In genomic region chr8:70211275-70211674, GRCm38 (mm10) we compare ENCODE assay signal across 8 mouse cellular contexts. TPM values are rescaled to one million over a fixed set of nuclear protein-coding genes. Genes with fewer than 3 reads are reported as not detected.
DNase-seq lines count a peak whose midpoint lies in the region; ATAC-seq and TF ChIP-seq lines count a peak whose summit lies in the region.

No protein-coding gene starts in this region.

- H3K9me3 ChIP-seq in heart, postnatal 0 days (replicated peaks; ENCODE audit: control insufficient read depth, low read length), result no peaks in the 10 kb centered on the region
- no peaks in the 10 kb centered on the region for H3K9me3 ChIP-seq in MEL (replicated peaks; ENCODE audit: insufficient read depth, low read length)
- no peaks in the 10 kb centered on the region for H3K9me3 ChIP-seq in hindbrain, embryonic 13.5 days
- no peaks in the 10 kb centered on the region for H3K9me3 ChIP-seq in midbrain, embryonic 13.5 days

- no peaks in the 10 kb centered on the region for H3K27me3 ChIP-seq in heart, postnatal 0 days (ENCODE audit: control insufficient read depth, insufficient read depth, low read length)
- no peaks in the 10 kb centered on the region for H3K27me3 ChIP-seq in MEL (ENCODE audit: control insufficient read depth in 1 of 2, insufficient read depth in 2 of 2, low read length in 2 of 2)
- peaks cover 27% of the 10 kb centered on the region for H3K27me3 ChIP-seq in hindbrain, embryonic 13.5 days
- peaks cover 21% of the 10 kb centered on the region for H3K27me3 ChIP-seq in midbrain, embryonic 13.5 days

- peak overlapping the region; percentile 95 for H3K4me2 ChIP-seq in heart, postnatal 0 days (ENCODE audit: low read depth, low read length)
- H3K4me2 ChIP-seq in hindbrain, embryonic 13.5 days, result peak overlapping the region; percentile 94
- peak overlapping the region; percentile 92 for H3K4me2 ChIP-seq in midbrain, embryonic 13.5 days (replicated peaks)

- TF ChIP-seq CTCF in heart, postnatal 0 days (IDR thresholded peaks at IDR 0.05; ENCODE audit: low read depth), result no peak
- TF ChIP-seq CTCF in MEL (IDR thresholded peaks at IDR 0.05 in 2 of 3, conservative IDR thresholded peaks at IDR 0.05 in 1 of 3; ENCODE audit: control insufficient read depth in 1 of 3, insufficient read depth in 1 of 3, low read depth in 2 of 3, low read length in 3 of 3, poor library complexity in 1 of 3, severe bottlenecking in 1 of 3), result no peak

- WGBS in heart, postnatal 0 days, result 74% methylated on average over 1 of the region's 1 CpGs
- WGBS in hindbrain, embryonic 13.5 days, result 91% methylated on average over 1 of the region's 1 CpGs
- 71% methylated on average over 1 of the region's 1 CpGs for WGBS in midbrain, embryonic 13.5 days

- peaks cover 25% of the 10 kb centered on the region for H3K79me2 ChIP-seq in MEL (ENCODE audit: control insufficient read depth, insufficient read depth, low read length, poor library complexity)

- intact Hi-C loops in heart, postnatal 14 days (cut with DNase I), result no loop called here

- H3K36me3 ChIP-seq in heart, postnatal 0 days (replicated peaks; ENCODE audit: control insufficient read depth, insufficient read depth, low read length), result no peaks in the 10 kb centered on the region
- peaks cover 0 to 30% of the 10 kb centered on the region in 2 experiments; a peak in 2 of 4 replicates for H3K36me3 ChIP-seq in MEL (ENCODE audit: control insufficient read depth in 1 of 2, insufficient read depth in 2 of 2, low read length in 2 of 2)
- no peaks in the 10 kb centered on the region for H3K36me3 ChIP-seq in hindbrain, embryonic 13.5 days
- H3K36me3 ChIP-seq in midbrain, embryonic 13.5 days, result no peaks in the 10 kb centered on the region

- peaks cover 26% of the 10 kb centered on the region; the same call in 1 of the 2 replicates for H3K4me1 ChIP-seq in heart, postnatal 0 days (ENCODE audit: control insufficient read depth, insufficient read depth)
- H3K4me1 ChIP-seq in MEL (ENCODE audit: control insufficient read depth in 1 of 2, insufficient read depth in 2 of 2, low read length in 2 of 2), result peaks cover 11 to 39% of the 10 kb centered on the region in 2 experiments
- peaks cover 13% of the 10 kb centered on the region for H3K4me1 ChIP-seq in hindbrain, embryonic 13.5 days (replicated peaks)
- peaks cover 19% of the 10 kb centered on the region for H3K4me1 ChIP-seq in midbrain, embryonic 13.5 days (replicated peaks)

- peak overlapping the region; percentile 92 for H3K27ac ChIP-seq in heart, postnatal 0 days (ENCODE audit: low read depth)
- no peak overlapping the region for H3K27ac ChIP-seq in MEL (ENCODE audit: control insufficient read depth, low read depth, low read length)
- H3K27ac ChIP-seq in hindbrain, embryonic 13.5 days, result no peak overlapping the region
- H3K27ac ChIP-seq in midbrain, embryonic 13.5 days, result no peak overlapping the region

- no peak for ATAC-seq in heart, postnatal 0 days (ENCODE audit: insufficient read depth, low read depth)
- no peak for ATAC-seq in hindbrain, embryonic 13.5 days (ENCODE audit: low FRiP score)
- no peak for ATAC-seq in midbrain, embryonic 13.5 days

- no peak for DNase-seq in heart, postnatal 0 days (ENCODE audit: low spot score)
- DNase-seq in heart, postnatal 14 days, result no peak
- DNase-seq in MEL (ENCODE audit: low read depth, low spot score), result peak; percentile 16
- no peak for DNase-seq in layer of hippocampus, adult 11-12 months (ENCODE audit: low spot score)
- DNase-seq in layer of hippocampus, adult 8-10 months (ENCODE audit: low spot score in 2 of 2), result no peak
- DNase-seq in left cerebral cortex, adult 9 months (ENCODE audit: low spot score in 2 of 2), result no peak

- no peak for TF ChIP-seq POLR2A in MEL (IDR thresholded peaks at IDR 0.05; ENCODE audit: control insufficient read depth in 1 of 2, insufficient read depth in 1 of 2, low read depth in 1 of 2, low read length in 2 of 2, poor library complexity in 1 of 2)

- no peak for TF ChIP-seq RAD21 in MEL (IDR thresholded peaks at IDR 0.05; ENCODE audit: low read depth, low read length)

- TF ChIP-seq EP300 in heart, postnatal 0 days (IDR thresholded peaks at IDR 0.05; ENCODE audit: low read depth), result no peak
- no peak for TF ChIP-seq EP300 in MEL (IDR thresholded peaks at IDR 0.05; ENCODE audit: low read depth in 1 of 2, low read length in 2 of 2)

- H3K9ac ChIP-seq in heart, postnatal 0 days (replicated peaks; ENCODE audit: low read depth, low read length), result peak overlapping the region; percentile 70
- peak overlapping the region; percentile 79 for H3K9ac ChIP-seq in MEL (ENCODE audit: control insufficient read depth, low read depth, low read length, poor library complexity, severe bottlenecking)
- peak overlapping the region; percentile 83 for H3K9ac ChIP-seq in hindbrain, embryonic 13.5 days
- H3K9ac ChIP-seq in midbrain, embryonic 13.5 days (replicated peaks), result peak overlapping the region; percentile 72

- H3K4me3 ChIP-seq in heart, postnatal 0 days (ENCODE audit: low read depth, low read length), result peak overlapping the region; percentile 74
- H3K4me3 ChIP-seq in MEL (ENCODE audit: control insufficient read depth in 1 of 2, insufficient read depth in 1 of 2, low read depth in 2 of 2, low read length in 2 of 2), result peak overlapping the region; percentile 83 to 86
- peak overlapping the region; percentile 71 for H3K4me3 ChIP-seq in hindbrain, embryonic 13.5 days
- peak overlapping the region; percentile 63 for H3K4me3 ChIP-seq in midbrain, embryonic 13.5 days (replicated peaks)

TF ChIP-seq in MEL, 35 proteins besides CTCF, POLR2A, EP300 and RAD21:
- TF ChIP-seq GABPA (IDR thresholded peaks at IDR 0.05; ENCODE audit: low read depth, low read length), result no peak
- no peak for TF ChIP-seq HCFC1 (IDR thresholded peaks at IDR 0.05; ENCODE audit: low read depth, low read length)
- no peak for TF ChIP-seq POLR2AphosphoS5 (IDR thresholded peaks at IDR 0.05; ENCODE audit: borderline replicate concordance, low read depth, low read length)
- TF ChIP-seq TCF12 (IDR thresholded peaks at IDR 0.05; ENCODE audit: low read depth, low read length), result no peak
- no peak for TF ChIP-seq UBTF (IDR thresholded peaks at IDR 0.05; ENCODE audit: borderline replicate concordance, insufficient read depth, low read depth, low read length)

RNA-seq across cellular contexts. Expression of gene Slc25a42, which starts 0.8 kb away (rescaled TPM):
- 20.6 and 29.1 TPM in 2 replicates for total RNA-seq in heart, postnatal 0 days (2014; rRNA removed; ENCODE audit: low replicate concordance)
- polyA plus RNA-seq in heart, postnatal 0 days (2015; fragmentation: Nextera tagmentation; extraction: Ambion mirVana), result 16.5 and 19.1 TPM in 2 replicates
- 10 to 100 TPM; 46.4 to 55.4 TPM for total RNA-seq in heart, postnatal 14 days (2021)
- total RNA-seq in MEL (2012; rRNA removed), result 4.4 and 5.2 TPM in 2 replicates
- 10 to 100 TPM in 1 of 2 experiments, not detected in 1; 12.1 TPM for polyA plus RNA-seq in MEL (2012; ENCODE audit: insufficient read depth in 1 of 2, insufficient read length in 2 of 2, low read depth in 1 of 2, low replicate concordance in 2 of 2, missing spikeins in 1 of 2)
- 5.3 and 5.4 TPM in 2 replicates for polyA plus RNA-seq in hindbrain, embryonic 13.5 days (2015; fragmentation: Nextera tagmentation; extraction: Ambion mirVana)
- 4.3 and 4.4 TPM in 2 replicates for polyA plus RNA-seq in midbrain, embryonic 13.5 days (2015; fragmentation: Nextera tagmentation; extraction: Ambion mirVana)
- 10 to 100 TPM; 32.9 to 55.2 (median 45.8) TPM for total RNA-seq in layer of hippocampus, adult 8-10 months (2022)

RNA-seq across cellular contexts. Expression of gene Sugp2, which starts 22.8 kb away (rescaled TPM):
- total RNA-seq in heart, postnatal 0 days (2014; rRNA removed; ENCODE audit: low replicate concordance), result 32.0 and 48.7 TPM in 2 replicates
- 14.5 and 15.5 TPM in 2 replicates for polyA plus RNA-seq in heart, postnatal 0 days (2015; fragmentation: Nextera tagmentation; extraction: Ambion mirVana)
- total RNA-seq in heart, postnatal 14 days (2021), result 10 to 100 TPM; 40.2 to 44.7 TPM
- 23.9 and 25.3 TPM in 2 replicates for total RNA-seq in MEL (2012; rRNA removed)
- polyA plus RNA-seq in MEL (2012; ENCODE audit: insufficient read depth in 1 of 2, insufficient read length in 2 of 2, low read depth in 1 of 2, low replicate concordance in 2 of 2, missing spikeins in 1 of 2), result 10 to 100 TPM in 1 of 2 experiments, not detected in 1; 27.4 TPM
- polyA plus RNA-seq in hindbrain, embryonic 13.5 days (2015; fragmentation: Nextera tagmentation; extraction: Ambion mirVana), result 72.1 and 81.8 TPM in 2 replicates
- polyA plus RNA-seq in midbrain, embryonic 13.5 days (2015; fragmentation: Nextera tagmentation; extraction: Ambion mirVana), result 84.2 and 86.0 TPM in 2 replicates
- total RNA-seq in layer of hippocampus, adult 8-10 months (2022), result 100 to 1,000 TPM; 113 to 141 (median 123) TPM

RNA-seq across cellular contexts. Expression of gene Armc6, which starts 23.0 kb away (rescaled TPM):
- 20.1 and 26.5 TPM in 2 replicates for total RNA-seq in heart, postnatal 0 days (2014; rRNA removed; ENCODE audit: low replicate concordance)
- 11.9 and 13.1 TPM in 2 replicates for polyA plus RNA-seq in heart, postnatal 0 days (2015; fragmentation: Nextera tagmentation; extraction: Ambion mirVana)
- total RNA-seq in heart, postnatal 14 days (2021), result 1 to 10 TPM; 6.6 to 9.7 TPM
- 50.2 and 63.9 TPM in 2 replicates for total RNA-seq in MEL (2012; rRNA removed)
- 10 to 100 TPM in 1 of 2 experiments, not detected in 1; 39.5 TPM for polyA plus RNA-seq in MEL (2012; ENCODE audit: insufficient read depth in 1 of 2, insufficient read length in 2 of 2, low read depth in 1 of 2, low replicate concordance in 2 of 2, missing spikeins in 1 of 2)
- polyA plus RNA-seq in hindbrain, embryonic 13.5 days (2015; fragmentation: Nextera tagmentation; extraction: Ambion mirVana), result 79.1 and 89.7 TPM in 2 replicates
- polyA plus RNA-seq in midbrain, embryonic 13.5 days (2015; fragmentation: Nextera tagmentation; extraction: Ambion mirVana), result 74.2 and 77.6 TPM in 2 replicates
- total RNA-seq in layer of hippocampus, adult 8-10 months (2022), result 10 to 100 TPM; 38.0 to 49.2 (median 40.1) TPM

RNA-seq across cellular contexts. Expression of gene Tmem161a, which starts 39.1 kb away (rescaled TPM):
- total RNA-seq in heart, postnatal 0 days (2014; rRNA removed; ENCODE audit: low replicate concordance), result 155 and 174 TPM in 2 replicates
- 120 and 132 TPM in 2 replicates for polyA plus RNA-seq in heart, postnatal 0 days (2015; fragmentation: Nextera tagmentation; extraction: Ambion mirVana)
- 10 to 100 TPM; 91.7 to 99.4 TPM for total RNA-seq in heart, postnatal 14 days (2021)
- 45.1 and 50.7 TPM in 2 replicates for total RNA-seq in MEL (2012; rRNA removed)
- polyA plus RNA-seq in MEL (2012; ENCODE audit: insufficient read depth in 1 of 2, insufficient read length in 2 of 2, low read depth in 1 of 2, low replicate concordance in 2 of 2, missing spikeins in 1 of 2), result 10 to 100 TPM in 1 of 2 experiments, not detected in 1; 51.4 TPM
- 44.3 and 52.3 TPM in 2 replicates for polyA plus RNA-seq in hindbrain, embryonic 13.5 days (2015; fragmentation: Nextera tagmentation; extraction: Ambion mirVana)
- polyA plus RNA-seq in midbrain, embryonic 13.5 days (2015; fragmentation: Nextera tagmentation; extraction: Ambion mirVana), result 44.6 and 49.5 TPM in 2 replicates
- total RNA-seq in layer of hippocampus, adult 8-10 months (2022), result 10 to 100 TPM; 48.9 to 58.8 (median 53.3) TPM
